Mouse (Mus musculus) embryonic stem cell, embryonic (primary cell): Measurements from ENCODE around the gene Gnaq.

Source experiments
- CTCF ChIA-PET, 4 experiments: fragments of 300-600 bp in 2 of 4; fragments of 350-600 bp in 2 of 4; sonication (Branson Sonifier 250); formaldehyde crosslinking; loops; one replicate each; lab custom pipeline; 2022; ENCODE audit warnings: inconsistent platforms in 2 of 4; lab: Charles Lee
- POLR2A ChIA-PET, 4 experiments: fragments of 300-600 bp in 2 of 4; fragments of 350-600 bp in 2 of 4; sonication (Branson Sonifier 250); formaldehyde crosslinking; loops; one replicate each; lab custom pipeline; 2022; ENCODE audit warnings: antibody characterized with exemption in 4 of 4, inconsistent platforms in 1 of 4; lab: Charles Lee

Gene Gnaq

GRCm38 (mm10) chr19:16223126-16223525, 90.5 kb downstream of the Gnaq start:
- ChIA-PET POLR2A (interaction anchor here in 1 of 4 experiments (0.6 kb wide), 1 partner anchor 376 kb away, joined by 5 read pairs; no protein-coding TSS in a partner anchor), CTCF (no interaction called here)

- POLR2A ChIA-PET = interaction anchor here in 1 of 4 experiments (0.8 kb wide), 1 partner anchor 92 kb away, joined by 3 read pairs; the partner anchor contains the start of gene Gnaq
- CTCF ChIA-PET = no interaction called here
Measured at GRCm38 (mm10) chr19:16224831-16225230, 92.2 kb downstream of the Gnaq start.

DNA sequence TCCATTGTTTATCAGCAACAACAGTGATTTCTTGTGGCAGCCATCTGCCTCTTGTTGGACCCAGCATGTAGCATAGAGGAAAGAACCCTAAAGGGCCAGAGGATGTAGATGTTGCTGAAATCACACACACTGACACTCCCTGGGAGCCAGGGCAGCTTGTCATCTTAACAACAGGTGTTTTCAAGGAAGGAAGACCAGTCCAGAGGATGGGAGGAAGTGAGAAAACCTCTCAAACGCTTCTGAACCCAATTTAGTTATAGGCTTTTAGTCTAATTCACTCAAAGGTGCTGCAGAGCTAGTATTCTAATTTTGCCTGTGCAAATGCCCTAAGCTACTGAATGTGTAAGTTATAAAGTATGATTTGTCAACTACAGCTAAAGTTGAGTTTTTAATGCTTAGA, 99.0 kb downstream of the Gnaq start:
- ChIA-PET CTCF (interaction anchor here in 1 of 4 experiments (0.6 kb wide), 1 partner anchor 41 kb away, joined by 3 read pairs; no protein-coding TSS in a partner anchor), POLR2A (interaction anchor here in 1 of 4 experiments (0.8 kb wide), 1 partner anchor 42 kb away, joined by 4 read pairs; no protein-coding TSS in a partner anchor)

DNA sequence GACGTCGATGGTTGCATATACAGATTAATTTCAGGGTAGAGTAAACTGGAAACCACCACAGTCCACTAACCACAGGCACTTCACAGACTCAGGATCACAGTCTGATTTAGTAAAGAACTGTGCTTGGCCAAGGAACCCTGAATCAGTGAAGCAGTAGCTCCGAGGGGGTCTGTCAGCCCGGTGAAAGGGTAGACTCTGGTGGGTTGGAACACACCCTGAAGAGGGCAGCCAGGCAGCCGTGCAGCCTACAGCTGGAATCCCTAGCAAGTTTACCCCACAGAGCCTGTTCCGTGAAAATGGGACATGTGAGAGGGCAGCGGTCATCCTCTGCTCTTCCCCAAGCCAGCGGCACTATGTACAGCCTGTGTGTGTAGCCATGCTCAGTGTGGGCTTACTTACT, 103.0 kb downstream of the Gnaq start:
- ChIA-PET POLR2A (interaction anchor here in 2 of 4 experiments (1.0 to 1.4 kb wide), 2 partner anchors 16 to 29 kb away, joined by 3 read pairs; no protein-coding TSS in a partner anchor), CTCF (no interaction called here)

- CTCF ChIA-PET = interaction anchor here in 1 of 4 experiments (0.5 kb wide), 1 partner anchor 359 kb away, joined by 3 read pairs; no protein-coding TSS in a partner anchor
- POLR2A ChIA-PET = interaction anchor here in 1 of 4 experiments (1.1 to 1.4 kb wide), 2 partner anchors 9 to 31 kb away, joined by 3 read pairs; no protein-coding TSS in a partner anchor
Measured at GRCm38 (mm10) chr19:16237034-16237433, 104.4 kb downstream of the Gnaq start.

- CTCF ChIA-PET = no interaction called here
- POLR2A ChIA-PET = no interaction called here
Measured at GRCm38 (mm10) chr19:16238072-16238471, 105.4 kb downstream of the Gnaq start.

GRCm38 (mm10) chr19:16238512-16238911, 105.9 kb downstream of the Gnaq start:
- POLR2A ChIA-PET = interaction anchor here in 1 of 4 experiments (1.7 kb wide), 1 partner anchor 15 kb away, joined by 5 read pairs; no protein-coding TSS in a partner anchor
- CTCF ChIA-PET = interaction anchor here in 1 of 4 experiments (1.1 kb wide), 1 partner anchor 9 kb away, joined by 3 read pairs; no protein-coding TSS in a partner anchor

- POLR2A ChIA-PET = interaction anchor here in 1 of 4 experiments (1.4 kb wide), 1 partner anchor 9 kb away, joined by 5 read pairs; no protein-coding TSS in a partner anchor
- CTCF ChIA-PET = no interaction called here
Measured at GRCm38 (mm10) chr19:16242708-16243107, 110.1 kb downstream of the Gnaq start.

- ChIA-PET CTCF (interaction anchor here in 1 of 4 experiments (0.6 kb wide), 1 partner anchor 131 kb away, joined by 20 read pairs; no protein-coding TSS in a partner anchor), POLR2A (interaction anchor here in 2 of 4 experiments (0.7 to 1.0 kb wide), 3 partner anchors 9 to 60 kb away, joined by 3 to 5 read pairs (median 5); no protein-coding TSS in a partner anchor)
Measured at GRCm38 (mm10) chr19:16249025-16249424, 116.4 kb downstream of the Gnaq start.

DNA sequence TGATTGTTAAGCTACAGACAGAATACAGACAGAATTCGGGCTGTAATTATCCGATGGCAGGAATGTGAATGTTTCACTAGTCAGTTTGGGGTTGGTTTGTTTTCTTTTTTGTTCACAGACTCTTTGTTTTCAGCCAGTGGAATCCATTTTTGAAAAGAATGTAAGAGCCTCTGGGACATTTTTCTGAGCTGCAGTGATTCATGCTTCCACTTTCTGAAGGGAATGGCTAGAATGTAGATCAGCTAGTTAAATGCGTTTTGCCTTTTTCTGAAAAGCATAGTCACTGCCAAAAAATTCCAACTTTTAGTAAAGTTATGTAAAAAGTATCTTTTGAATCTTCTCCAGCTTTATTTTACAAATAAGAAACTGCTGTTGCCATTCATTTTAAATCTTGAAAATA, 118.3 kb downstream of the Gnaq start:
- ChIA-PET POLR2A (interaction anchor here in 1 of 4 experiments (1.1 to 2.6 kb wide), 3 partner anchors 8 to 31 kb away, joined by 4 to 5 read pairs (median 5); no protein-coding TSS in a partner anchor), CTCF (interaction anchor here in 2 of 4 experiments (0.6 to 2.4 kb wide), 4 partner anchors 8 to 23 kb away, joined by 3 to 9 read pairs (median 4); no protein-coding TSS in a partner anchor)

- CTCF ChIA-PET = interaction anchor here in 2 of 4 experiments (0.5 to 2.4 kb wide), 3 partner anchors 8 to 15 kb away, joined by 3 to 9 read pairs (median 6); no protein-coding TSS in a partner anchor
Measured at GRCm38 (mm10) chr19:16251819-16252218, 119.2 kb downstream of the Gnaq start.

DNA sequence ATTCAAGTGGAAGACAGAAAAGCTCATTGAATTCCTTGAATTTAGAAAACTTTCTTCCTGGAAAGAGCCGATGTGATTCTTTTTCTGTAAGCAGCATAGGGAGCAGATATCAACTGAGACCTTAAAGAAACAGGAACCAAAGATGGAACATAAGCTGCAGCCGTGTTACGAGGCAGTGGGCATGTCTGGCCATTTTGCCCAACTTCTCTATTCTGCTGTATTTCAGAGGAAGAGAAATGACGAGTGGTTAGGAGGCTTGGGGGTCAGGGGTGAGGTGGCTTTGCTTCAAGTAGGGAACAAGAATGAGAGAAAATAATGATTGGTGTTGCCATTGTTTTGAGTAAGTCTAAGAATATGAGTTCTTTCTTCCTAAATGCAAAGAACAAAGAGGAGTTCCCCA, 120.1 kb downstream of the Gnaq start:
- CTCF ChIA-PET = no interaction called here
- POLR2A ChIA-PET = interaction anchor here in 1 of 4 experiments (1.4 to 2.6 kb wide), 3 partner anchors 12 to 123 kb away, joined by 3 to 5 read pairs (median 5); no protein-coding TSS in a partner anchor

More at GRCm38 (mm10) chr19:16251819-16252218, 119.2 kb downstream of the Gnaq start:
- POLR2A ChIA-PET = interaction anchor here in 2 of 4 experiments (0.9 to 2.6 kb wide), 5 partner anchors 9 to 122 kb away, joined by 3 to 5 read pairs (median 4); no protein-coding TSS in a partner anchor

DNA sequence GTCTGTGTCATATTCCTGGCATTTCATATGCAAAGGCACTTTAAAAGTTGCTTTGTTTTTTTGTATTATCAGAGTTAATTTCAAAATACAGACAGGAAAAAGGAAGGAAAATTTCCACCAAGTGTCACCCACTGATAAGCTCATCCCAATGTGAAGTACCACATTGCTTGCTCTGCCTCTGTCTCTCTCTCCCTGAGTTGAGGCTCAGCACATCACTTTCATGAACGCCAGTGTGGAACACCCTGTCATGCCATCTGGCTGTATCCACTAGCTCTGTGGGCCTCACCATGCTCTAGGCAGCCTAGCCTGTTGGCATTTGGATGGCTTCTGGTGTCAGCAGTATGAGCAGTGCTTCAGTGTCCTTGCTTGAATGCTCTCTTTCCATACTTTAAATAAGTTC, 122.2 kb downstream of the Gnaq start:
- ChIA-PET CTCF (no interaction called here), POLR2A (interaction anchor here in 1 of 4 experiments (0.6 kb wide), 1 partner anchor 179 kb away, joined by 4 read pairs; no protein-coding TSS in a partner anchor)

- ChIA-PET POLR2A (interaction anchor here in 2 of 4 experiments (0.6 kb wide), 2 partner anchors 11 to 178 kb away, joined by 3 to 4 read pairs; no protein-coding TSS in a partner anchor), CTCF (no interaction called here)
Measured at GRCm38 (mm10) chr19:16255294-16255693, 122.7 kb downstream of the Gnaq start.

DNA sequence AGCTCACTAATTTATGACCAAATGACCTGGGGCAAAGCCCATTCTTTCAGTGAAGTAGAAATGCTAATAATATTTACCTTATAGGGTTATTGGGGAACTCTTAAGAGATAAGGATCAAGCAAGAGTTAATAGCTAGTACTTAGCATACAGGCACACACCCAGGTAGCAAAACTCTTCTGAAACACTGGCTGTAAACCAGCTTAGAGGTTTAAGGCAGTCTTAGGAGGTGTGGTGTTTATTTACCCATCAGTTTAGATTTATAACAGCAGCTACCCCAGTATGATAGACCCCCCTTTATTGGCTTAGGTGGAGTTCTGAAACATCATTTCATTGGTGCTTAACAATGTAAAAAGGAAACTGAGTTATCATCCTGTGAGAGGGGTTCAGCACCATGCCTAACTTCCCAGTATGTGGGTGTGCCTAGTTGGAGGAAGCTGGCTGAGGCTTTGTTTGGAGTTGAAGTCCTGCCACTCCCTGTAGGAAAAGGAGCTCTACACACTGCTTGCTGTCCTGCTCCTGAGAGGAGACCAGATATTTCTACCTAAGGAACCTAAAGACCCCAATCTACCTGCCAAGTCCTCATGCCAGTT, 126.2 kb downstream of the Gnaq start:
- POLR2A ChIA-PET = interaction anchor here in 3 of 4 experiments (0.6 to 1.8 kb wide), 10 partner anchors 10 to 301 kb away, joined by 3 to 5 read pairs (median 3); partner anchors contain the start of gene Gnaq (in 1 of the 3)

GRCm38 (mm10) chr19:16259786-16260434, 127.3 kb downstream of the Gnaq start:
- POLR2A ChIA-PET = interaction anchor here in 3 of 4 experiments (0.6 to 2.2 kb wide), 8 partner anchors 11 to 300 kb away, joined by 3 to 5 read pairs (median 3); partner anchors contain the start of gene Gnaq (in 1 of the 3)
- CTCF ChIA-PET = interaction anchor here (0.6 to 2.0 kb wide), 8 partner anchors 9 to 1105 kb away, joined by 3 to 9 read pairs (median 4); partner anchors contain the start of gene Vps13a (in 1 of the 4)

More for the DNA sequence above, 126.2 kb downstream of the Gnaq start:
- CTCF ChIA-PET = interaction anchor here in 1 of 4 experiments (2.0 kb wide), 1 partner anchor 8 kb away, joined by 9 read pairs; no protein-coding TSS in a partner anchor

- CTCF ChIA-PET = interaction anchor here in 3 of 4 experiments (0.6 to 2.0 kb wide), 9 partner anchors 9 to 1104 kb away, joined by 3 to 9 read pairs (median 4); no protein-coding TSS in a partner anchor
- POLR2A ChIA-PET = interaction anchor here in 3 of 4 experiments (0.6 to 2.2 kb wide), 7 partner anchors 12 to 128 kb away, joined by 3 to 5 read pairs (median 3); partner anchors contain the start of gene Gnaq (in 1 of the 3)
Measured at GRCm38 (mm10) chr19:16260435-16260832, 127.8 kb downstream of the Gnaq start.

DNA sequence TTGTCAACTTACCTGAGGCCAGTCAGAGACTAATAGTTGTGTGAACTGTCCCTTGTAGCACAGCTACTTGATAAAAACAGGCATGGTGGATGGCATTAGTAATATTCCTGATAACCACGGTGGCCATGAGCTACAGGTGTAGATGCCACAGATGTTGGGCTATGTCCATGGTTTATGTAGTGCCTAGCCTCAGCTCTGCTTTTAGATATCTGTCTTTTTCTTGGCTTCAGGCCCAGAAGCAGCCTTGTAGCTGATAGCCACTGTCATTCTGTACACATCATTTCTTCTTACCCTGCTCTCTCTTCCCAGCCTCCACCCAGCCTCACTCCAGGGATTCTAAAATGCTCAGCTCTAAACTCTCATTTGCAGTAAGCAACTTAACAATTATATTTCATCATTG, 128.3 kb downstream of the Gnaq start:
- ChIA-PET POLR2A (interaction anchor here in 2 of 4 experiments (0.6 to 2.2 kb wide), 2 partner anchors 13 to 45 kb away, joined by 3 to 5 read pairs; no protein-coding TSS in a partner anchor), CTCF (interaction anchor here in 2 of 4 experiments (0.6 to 1.5 kb wide), 6 partner anchors 9 to 135 kb away, joined by 3 to 6 read pairs (median 4); no protein-coding TSS in a partner anchor)
